Mouse (Mus musculus): ENCODE results near the gene Tom1l1.
A peak's percentile ranks its signal among the peaks of the same experiment; 100 is the strongest.
"Not testable (repeated sequence)": the region's sequence is repeated elsewhere in the genome, so short reads cannot be mapped to it uniquely, and the experiment has no call there.

The Tom1l1 gene

DNA sequence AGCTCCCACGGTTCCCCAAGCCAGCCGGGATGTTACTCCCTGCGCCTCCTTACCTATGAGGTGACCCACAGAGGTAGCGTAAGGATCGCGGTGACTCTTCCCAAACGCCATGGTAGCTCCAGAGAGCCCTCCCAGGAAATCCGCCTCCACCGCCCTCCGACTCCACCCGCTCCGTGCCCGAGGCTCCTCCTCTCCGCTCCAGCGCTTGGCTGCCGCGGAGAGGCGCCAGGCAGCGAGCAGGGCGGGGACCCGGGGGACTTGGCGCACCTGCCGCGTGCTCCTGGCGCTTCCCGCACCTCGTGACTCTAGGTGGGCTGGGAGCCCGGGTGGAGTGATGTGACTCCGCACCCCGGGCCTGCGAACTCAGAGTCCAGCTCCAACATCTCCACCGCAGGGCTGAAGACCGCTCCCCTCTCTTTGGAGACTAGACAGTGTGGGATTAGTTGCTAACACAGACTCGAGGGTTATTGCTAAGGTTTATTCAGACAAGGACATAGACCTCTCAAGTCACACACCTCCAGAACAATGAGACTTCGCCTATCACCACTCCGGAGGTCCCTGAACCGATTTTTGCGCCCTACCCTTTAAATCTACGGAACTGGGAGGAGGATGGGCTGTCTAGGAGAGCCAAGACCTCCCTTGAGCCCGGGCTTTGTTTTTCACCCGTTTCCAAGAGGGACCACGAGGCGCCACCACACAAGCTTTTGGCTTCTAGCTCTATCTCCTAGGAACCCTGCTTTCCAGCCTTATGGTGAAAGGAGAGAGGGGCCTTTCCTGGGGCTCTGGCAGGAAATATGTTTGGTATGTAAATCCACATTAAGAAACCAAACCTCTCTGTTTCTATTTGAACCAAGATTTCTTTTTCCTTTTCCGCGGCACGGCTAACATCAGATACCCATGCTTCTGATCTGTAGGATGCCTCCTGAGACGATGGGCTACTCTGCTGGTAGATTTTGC lies at the start of gene Tom1l1:
Gene Tom1l1 (minus strand): TSS at position 907 of the 957 bp plus-strand sequence.
- DNase-seq (ENCODE audit: low read depth, low spot score), result no peak

DNA sequence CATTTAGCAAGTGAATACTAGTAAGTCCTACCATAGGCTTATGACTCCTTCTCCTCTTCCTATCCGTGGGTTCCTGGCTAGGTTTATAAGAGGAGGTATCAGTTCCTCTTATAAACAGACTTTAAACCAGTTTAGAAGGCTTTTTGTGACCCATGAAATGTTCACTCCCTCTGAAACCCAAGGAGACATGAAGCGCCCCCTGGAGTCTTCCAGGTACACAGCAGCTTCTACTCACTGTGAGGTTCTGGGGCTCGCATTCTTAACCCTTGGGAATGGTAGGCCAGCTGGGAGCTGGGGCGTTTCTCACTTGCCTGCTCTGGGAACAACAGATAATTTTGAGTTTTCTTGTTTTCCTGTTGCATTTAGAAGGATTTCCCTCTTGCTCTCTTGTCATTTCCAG lies 45.4 kb upstream of the Tom1l1 start:
- no peak for DNase-seq (ENCODE audit: low read depth, low spot score)

DNA sequence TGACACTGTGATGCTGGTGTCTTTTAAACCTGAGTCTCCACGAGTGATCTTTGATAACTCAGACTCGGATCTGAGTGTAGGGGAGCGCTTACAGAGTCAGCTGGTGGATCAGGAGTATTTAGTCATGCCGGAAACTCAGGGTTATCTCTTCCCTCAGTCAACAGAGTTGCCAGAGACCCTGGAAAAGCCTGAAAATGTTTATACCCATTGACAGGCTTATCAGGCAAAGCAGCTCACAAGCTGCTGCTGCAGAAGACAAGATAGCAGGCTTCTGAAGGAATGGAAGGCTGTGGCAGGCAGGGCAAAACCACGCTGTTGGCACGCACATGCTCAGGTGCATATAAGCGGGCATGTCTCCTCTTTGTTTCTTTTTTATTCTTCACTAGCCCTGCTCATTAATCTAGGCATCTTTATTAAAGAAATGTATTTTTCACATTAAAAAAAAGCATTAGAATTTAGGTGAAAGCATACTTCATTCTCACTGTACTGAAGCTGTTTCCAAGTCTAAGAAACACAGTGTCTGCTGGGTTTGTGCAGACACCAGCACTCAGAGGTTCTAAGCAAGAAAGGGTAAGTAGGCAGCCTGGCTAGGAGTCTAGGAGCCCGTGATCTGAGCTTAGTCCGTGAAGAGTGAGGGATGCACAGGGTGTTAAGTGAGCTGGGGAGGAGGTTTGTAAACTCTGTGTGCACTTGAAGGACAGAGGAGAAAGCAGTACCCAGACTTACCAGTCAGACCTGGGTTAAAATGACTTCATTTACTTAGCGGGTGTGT lies 39.4 kb upstream of the Tom1l1 start:
- DNase-seq (ENCODE audit: low read depth, low spot score), result no peak

DNA sequence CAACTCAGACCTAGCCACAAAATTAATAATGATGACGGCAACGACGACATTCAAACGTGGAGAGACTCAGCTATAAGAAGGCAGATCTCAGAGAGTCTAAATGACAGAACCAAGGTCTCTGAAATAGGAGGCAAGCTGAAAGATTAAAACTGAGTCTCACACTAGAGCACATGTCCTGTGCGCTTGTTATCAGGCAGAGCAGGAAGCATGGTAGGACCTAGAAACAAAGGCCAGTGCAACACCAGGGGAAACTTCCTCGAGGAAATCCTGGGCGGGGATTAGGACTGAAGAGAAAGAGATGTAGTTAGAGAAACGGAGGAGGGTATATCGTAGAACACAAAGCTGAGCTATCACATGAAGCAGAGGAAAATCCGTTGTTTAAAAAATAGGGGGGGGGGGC lies 38.6 kb upstream of the Tom1l1 start:
- no peak for DNase-seq (ENCODE audit: low read depth, low spot score)

DNA sequence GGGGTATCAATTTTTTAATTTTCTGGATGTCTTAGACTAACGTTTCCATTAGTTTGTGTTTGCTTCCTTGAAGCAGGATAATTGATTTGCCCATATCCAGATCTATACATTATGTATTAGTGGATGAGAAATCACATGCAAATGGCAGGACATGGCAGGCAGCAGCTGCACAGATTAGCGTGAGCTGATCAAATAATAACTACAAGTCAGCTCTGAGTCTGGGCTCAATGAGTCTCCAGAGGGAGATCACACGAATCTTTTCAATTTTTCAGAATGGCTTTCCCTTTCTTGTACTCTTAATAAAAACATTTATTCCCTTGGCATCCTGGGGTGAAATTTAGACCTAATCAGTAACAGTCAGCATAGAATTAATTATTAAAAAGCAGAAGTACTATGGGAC lies 34.1 kb upstream of the Tom1l1 start:
- DNase-seq (ENCODE audit: low read depth, low spot score), result no peak

DNA sequence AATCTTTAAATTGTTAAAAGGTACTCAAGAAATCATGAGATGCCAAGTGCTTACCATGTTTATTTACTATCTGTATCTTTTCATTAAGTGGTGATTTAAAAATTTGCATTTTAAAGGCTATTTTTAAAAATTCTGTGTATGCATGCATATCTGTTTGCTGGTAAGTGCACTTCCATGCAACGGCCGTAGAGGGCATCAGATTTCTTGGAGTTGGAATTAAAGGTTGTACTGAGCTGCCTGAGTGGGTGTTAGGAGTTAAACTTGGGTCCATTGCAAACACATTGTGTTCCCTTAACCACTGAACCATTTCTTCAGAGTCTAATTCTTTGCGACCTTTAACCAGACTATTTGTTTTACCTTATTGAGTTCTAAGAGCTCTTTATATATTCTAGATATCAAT lies 29.6 kb upstream of the Tom1l1 start:
- DNase-seq (ENCODE audit: low read depth, low spot score), result no peak

DNA sequence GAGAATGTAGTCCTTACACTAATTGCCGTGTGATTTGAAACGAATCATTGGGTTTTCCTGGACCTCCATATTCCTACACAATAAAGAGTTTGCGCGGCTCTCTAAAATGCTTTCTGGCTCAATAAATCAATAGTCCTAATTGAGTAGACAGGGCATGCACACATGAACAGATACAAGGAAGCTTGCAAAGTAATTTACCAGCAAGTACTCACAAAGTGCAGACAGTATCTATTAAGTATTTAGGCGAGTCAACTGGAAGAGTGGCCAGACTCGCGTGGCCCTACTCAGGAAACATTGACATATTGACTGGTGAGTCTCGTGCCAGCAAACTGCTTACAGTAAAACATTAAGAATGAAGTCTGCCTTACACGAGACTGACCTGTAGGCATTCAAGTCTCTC lies 23.4 kb upstream of the Tom1l1 start:
- DNase-seq (ENCODE audit: low read depth, low spot score), result no peak

DNA sequence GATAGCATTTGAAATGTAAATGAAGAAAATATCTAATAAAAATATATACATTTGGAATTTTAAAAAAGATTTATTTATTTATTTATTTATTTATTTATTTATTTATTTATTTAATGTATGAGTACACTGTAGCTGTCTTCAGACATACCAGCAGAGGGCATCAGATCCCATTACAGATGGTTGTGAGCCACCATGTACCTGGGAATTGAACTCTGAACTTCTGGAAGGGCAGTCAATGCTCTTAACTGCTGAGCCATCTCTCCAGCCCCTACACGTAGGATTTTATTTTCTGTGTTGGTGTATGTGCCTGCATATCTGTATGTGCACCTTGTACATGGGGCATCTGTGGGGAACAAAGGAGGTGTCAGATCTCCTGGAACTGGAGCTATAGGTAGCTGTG lies 19.0 kb upstream of the Tom1l1 start:
- not testable (repeated sequence) for DNase-seq (ENCODE audit: low read depth, low spot score)

DNA sequence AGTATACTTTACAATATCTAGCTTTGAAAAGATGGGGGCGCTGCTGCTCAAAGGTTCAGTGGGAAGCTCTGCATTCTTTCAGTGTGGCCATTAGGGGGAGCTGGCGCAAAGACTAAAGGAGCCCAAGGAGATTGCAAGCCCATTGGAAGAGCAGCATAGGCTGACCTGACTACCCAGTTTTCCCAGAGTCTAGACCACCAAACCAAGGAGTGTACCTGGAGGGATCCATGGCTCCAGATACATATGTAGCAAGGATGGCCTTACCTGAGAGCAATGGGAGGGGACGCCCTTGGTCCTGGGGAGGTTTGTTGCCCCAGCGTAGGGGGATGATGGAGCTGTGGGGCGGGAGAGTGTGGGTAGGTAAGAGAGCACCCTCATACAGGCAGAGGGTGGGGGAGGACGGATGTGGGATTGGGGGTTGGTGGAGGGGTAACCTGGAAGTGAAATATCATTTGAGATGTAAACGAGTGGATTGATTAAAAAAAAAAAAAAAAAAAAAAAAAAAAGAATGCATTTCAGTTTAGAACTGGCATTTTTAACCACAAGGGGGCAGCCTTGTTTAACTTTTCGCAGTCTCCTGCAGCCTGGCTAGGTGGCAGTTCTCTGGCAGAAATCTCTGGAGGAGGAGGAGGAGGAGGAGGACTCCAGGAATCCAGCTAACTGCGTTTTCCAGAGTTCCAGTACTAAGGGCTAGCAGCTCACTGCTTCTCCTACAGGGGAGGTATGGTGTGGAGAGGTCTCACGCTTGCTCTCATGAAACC lies 9.5 kb upstream of the Tom1l1 start:
- DNase-seq (ENCODE audit: low read depth, low spot score), result peak; percentile 46

DNA sequence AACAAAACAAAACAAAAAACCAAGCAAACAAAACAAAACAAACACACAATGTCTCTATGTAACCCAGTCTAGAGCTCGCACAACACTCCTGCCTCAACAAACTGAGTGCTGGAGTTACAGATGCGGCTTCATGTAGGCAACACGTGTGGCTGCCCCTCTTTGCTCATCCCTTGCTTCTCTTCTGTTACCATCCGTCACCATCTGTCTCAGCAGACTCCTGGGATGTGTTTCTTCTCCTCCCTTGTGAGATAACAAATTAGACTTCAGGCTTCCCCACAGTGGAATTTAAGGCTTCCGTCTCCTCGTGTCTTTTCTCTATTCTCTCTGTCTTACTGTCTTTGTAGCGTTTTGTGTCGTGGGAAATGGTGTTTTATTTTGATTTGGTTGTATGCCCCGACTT lies 7.6 kb upstream of the Tom1l1 start:
- no peak for DNase-seq (ENCODE audit: low read depth, low spot score)

GRCm38 (mm10) chr11:90694206-90694605 lies 6.0 kb upstream of the Tom1l1 start:
- no peak for DNase-seq (ENCODE audit: low read depth, low spot score)

DNA sequence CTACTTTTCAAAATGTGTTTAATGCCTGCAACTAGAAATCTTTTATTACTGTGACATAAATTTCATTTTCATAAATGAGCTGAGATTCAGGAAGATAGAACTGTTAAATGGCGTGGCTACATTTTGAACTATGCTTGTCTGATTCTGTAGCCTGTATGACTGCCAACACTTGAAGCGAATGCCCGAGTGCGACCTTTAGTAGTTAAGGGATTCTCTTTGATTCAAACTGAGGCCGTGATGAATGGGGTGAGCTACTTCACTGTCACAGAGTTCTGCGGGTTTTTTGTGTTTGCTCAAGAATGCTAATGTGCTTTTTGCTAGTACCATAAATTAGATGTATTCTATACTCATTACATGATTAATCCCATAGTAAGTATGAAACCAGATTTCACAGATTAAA lies 2.2 kb upstream of the Tom1l1 start:
- DNase-seq (ENCODE audit: low read depth, low spot score), result no peak

- DNase-seq (ENCODE audit: low read depth, low spot score), result no peak
These were observed 1.1 kb downstream of the Tom1l1 start for GRCm38 (mm10) chr11:90687040-90687439.

GRCm38 (mm10) chr11:90686287-90687025 lies 1.7 kb downstream of the Tom1l1 start:
- DNase-seq (ENCODE audit: low read depth, low spot score), result no peak

GRCm38 (mm10) chr11:90685196-90685595 lies 3.0 kb downstream of the Tom1l1 start:
- no peak for DNase-seq (ENCODE audit: low read depth, low spot score)

GRCm38 (mm10) chr11:90684765-90685164 lies 3.4 kb downstream of the Tom1l1 start:
- DNase-seq (ENCODE audit: low read depth, low spot score), result no peak

GRCm38 (mm10) chr11:90681171-90681570 lies 7.0 kb downstream of the Tom1l1 start:
- DNase-seq (ENCODE audit: low read depth, low spot score), result no peak

GRCm38 (mm10) chr11:90678582-90678981 lies 9.6 kb downstream of the Tom1l1 start:
- no peak for DNase-seq (ENCODE audit: low read depth, low spot score)

DNA sequence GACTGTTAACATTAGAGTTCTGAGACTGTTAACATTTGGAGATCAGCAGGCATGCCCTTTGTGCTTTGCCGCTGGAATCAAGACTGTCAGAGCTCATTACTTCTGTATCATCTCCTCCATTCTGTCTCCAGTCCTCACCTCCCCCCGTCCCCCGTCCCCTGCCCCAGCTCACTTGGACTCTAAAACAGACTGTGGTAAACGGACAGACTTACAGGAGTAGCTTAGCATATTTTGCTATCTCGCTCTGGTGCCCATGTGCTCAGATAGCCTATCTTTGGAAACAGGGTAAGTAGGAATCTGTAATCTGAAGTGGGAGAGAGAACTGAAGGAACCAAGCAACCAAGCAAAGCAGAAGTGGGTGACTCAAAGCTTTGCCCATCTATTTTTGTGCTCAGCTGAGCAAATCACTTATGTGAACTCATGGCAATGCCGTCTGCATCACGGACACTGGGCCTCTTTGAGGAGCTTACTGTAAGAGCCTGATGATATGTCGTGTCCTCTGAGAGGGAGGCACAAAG lies 10.3 kb downstream of the Tom1l1 start:
- no peak for DNase-seq (ENCODE audit: low read depth, low spot score)

GRCm38 (mm10) chr11:90677027-90677426 lies 11.1 kb downstream of the Tom1l1 start:
- DNase-seq (ENCODE audit: low read depth, low spot score), result no peak

DNA sequence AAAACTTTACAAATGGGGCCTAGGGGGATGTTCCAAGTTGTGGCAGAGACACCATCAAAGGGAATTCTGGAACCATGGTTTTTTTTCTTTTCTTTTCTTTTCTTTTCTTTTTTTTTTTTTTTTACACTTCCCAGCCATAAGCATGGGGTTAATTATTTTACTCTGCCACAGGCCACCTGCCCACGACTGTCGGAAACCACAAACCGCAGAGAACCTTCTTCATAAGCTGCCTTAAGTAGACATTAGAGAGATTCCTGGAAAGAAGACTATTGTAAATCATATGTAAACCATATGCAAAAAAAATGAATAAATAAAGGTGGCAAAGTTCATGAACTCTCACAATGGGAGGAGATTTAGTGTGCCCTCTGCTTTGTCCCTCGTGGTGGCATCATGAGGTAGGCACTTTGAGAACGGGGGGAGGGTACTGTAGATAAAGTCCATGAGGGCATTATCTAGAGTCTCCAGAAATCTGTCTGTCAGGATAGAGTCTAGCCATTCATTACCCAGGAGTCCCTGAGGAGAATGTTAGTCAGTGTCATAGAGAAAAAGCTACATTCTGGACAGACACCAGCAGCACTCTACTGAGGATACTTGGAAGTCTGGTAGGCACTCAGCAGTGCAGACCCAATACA lies 12.6 kb downstream of the Tom1l1 start:
- no peak for DNase-seq (ENCODE audit: low read depth, low spot score)
